13 mouse cellular contexts compared by ENCODE assay signal in the genomic region with DNA sequence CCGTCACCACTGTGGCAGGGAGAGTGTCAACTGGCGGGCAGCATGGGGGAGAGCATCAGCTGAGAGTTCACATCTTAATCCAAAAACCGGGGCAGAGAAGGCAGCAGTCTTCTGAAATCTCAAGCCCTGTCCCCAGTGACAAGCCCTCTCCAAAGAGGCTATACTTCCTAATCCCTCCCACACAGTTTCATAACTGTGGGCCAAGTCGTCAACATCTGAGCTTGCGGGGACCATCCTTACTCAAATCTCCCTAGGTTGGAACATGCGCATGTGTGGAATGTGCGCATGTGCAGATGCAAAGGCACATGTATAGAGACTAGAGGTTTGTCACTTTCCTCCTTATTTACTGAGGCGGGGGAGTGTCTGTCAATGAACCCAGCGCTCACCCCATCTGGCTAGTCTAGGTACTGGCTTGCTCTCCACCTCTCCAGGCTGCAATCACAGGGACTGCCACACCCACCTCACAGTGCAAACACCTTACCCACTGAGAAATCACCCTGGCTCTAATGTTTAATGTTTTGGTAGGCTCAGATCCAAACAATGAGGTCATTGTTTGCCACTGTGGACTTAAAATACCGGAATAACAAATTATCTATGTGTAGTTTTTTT. TPM values are rescaled to one million over a fixed set of nuclear protein-coding genes. Genes with fewer than 3 reads are reported as not detected.
DNase-seq lines count a peak whose midpoint lies in the region; ATAC-seq and TF ChIP-seq lines count a peak whose summit lies in the region.
"Had no signal": no experiment of that assay in that cellular context is flagged by ENCODE, and none has a peak within 500 bp of the region (broad histone marks: within the 10 kb centered on the region; RNA-seq: fewer than 3 reads in every experiment).

No protein-coding gene starts in this region.

- WGBS in embryonic facial prominence, embryonic 14.5 days, result 82% methylated on average over 10 of the region's 10 CpGs
- WGBS in embryonic facial prominence, embryonic 10.5 days, result 91% methylated on average over 10 of the region's 10 CpGs
- WGBS in midbrain, embryonic 13.5 days, result 93% methylated on average over 10 of the region's 10 CpGs
- WGBS in midbrain, embryonic 16.5 days, result 92% methylated on average over 10 of the region's 10 CpGs
- 66% methylated on average over 10 of the region's 10 CpGs for WGBS in lung, postnatal 0 days
- 67% methylated on average over 10 of the region's 10 CpGs for WGBS in stomach, postnatal 0 days
- WGBS in hindbrain, embryonic 11.5 days, result 89% methylated on average over 10 of the region's 10 CpGs

- H3K4me2 ChIP-seq in embryonic facial prominence, embryonic 14.5 days (ENCODE audit: low read depth, low read length), result no peak overlapping the region
- no peak overlapping the region for H3K4me2 ChIP-seq in midbrain, embryonic 13.5 days (replicated peaks)
- H3K4me2 ChIP-seq in midbrain, embryonic 16.5 days (ENCODE audit: low read length), result no peak overlapping the region
- H3K4me2 ChIP-seq in lung, postnatal 0 days (replicated peaks; ENCODE audit: low read depth, low read length), result 0 out of 2 replicates have a peak overlapping the region, but pooled peaks have one; percentile 19
- H3K4me2 ChIP-seq in stomach, postnatal 0 days (replicated peaks; ENCODE audit: low read depth), result no peak overlapping the region; the same call in 1 of the 2 replicates
- H3K4me2 ChIP-seq in hindbrain, embryonic 11.5 days (replicated peaks; ENCODE audit: low read depth, low read length), result no peak overlapping the region
- H3K4me2 ChIP-seq: embryonic facial prominence, embryonic 13.5 days had no signal

- no peak for TF ChIP-seq CTCF in lung, postnatal 0 days (IDR thresholded peaks at IDR 0.05)
- TF ChIP-seq CTCF in stomach, postnatal 0 days (IDR thresholded peaks at IDR 0.05; ENCODE audit: low read depth), result peak; percentile 28; the same call in 1 of the 2 replicates

- DNase-seq in embryonic facial prominence, embryonic 14.5 days (ENCODE audit: low spot score), result peak; percentile 59
- no peak for DNase-seq in embryonic facial prominence, embryonic 10.5 days (ENCODE audit: low spot score)
- DNase-seq in lung, postnatal 0 days (ENCODE audit: low spot score), result peak; percentile 90
- DNase-seq in stomach, postnatal 0 days (ENCODE audit: low spot score), result peak; percentile 85
- no peak for DNase-seq in hindbrain, embryonic 11.5 days (ENCODE audit: low spot score)
- no peak for DNase-seq in right cerebral cortex, postnatal 36 days (ENCODE audit: low spot score in 2 of 2)
- DNase-seq: cerebellum, postnatal 14 days; kidney, adult 11 months; midbrain, embryonic 14.5 days; right cerebral cortex, postnatal 14 days had no signal

- H3K9me3 ChIP-seq in embryonic facial prominence, embryonic 14.5 days (ENCODE audit: control insufficient read depth, low read length), result peaks cover 27% of the 10 kb centered on the region
- peaks cover 27% of the 10 kb centered on the region; the same call in 1 of the 2 replicates for H3K9me3 ChIP-seq in embryonic facial prominence, embryonic 10.5 days
- H3K9me3 ChIP-seq in midbrain, embryonic 13.5 days, result peaks cover 10% of the 10 kb centered on the region; the same call in 1 of the 2 replicates
- no peaks in the 10 kb centered on the region; the same call in 1 of the 2 replicates for H3K9me3 ChIP-seq in midbrain, embryonic 16.5 days (replicated peaks; ENCODE audit: control insufficient read depth, low read length, poor library complexity, severe bottlenecking)
- H3K9me3 ChIP-seq in lung, postnatal 0 days (ENCODE audit: low read length), result 0 out of 2 replicates have a peak, but pooled peaks cover 3% of the 10 kb centered on the region
- H3K9me3 ChIP-seq in stomach, postnatal 0 days (ENCODE audit: control insufficient read depth, low read length), result peaks cover 7% of the 10 kb centered on the region; the same call in 1 of the 2 replicates
- H3K9me3 ChIP-seq in hindbrain, embryonic 11.5 days (ENCODE audit: control insufficient read depth, low read length), result no peaks in the 10 kb centered on the region

- TF ChIP-seq EP300 in lung, postnatal 0 days (IDR thresholded peaks at IDR 0.05), result no peak
- no peak for TF ChIP-seq EP300 in stomach, postnatal 0 days (optimal IDR thresholded peaks at IDR 0.05)

- no peak overlapping the region for H3K27ac ChIP-seq in embryonic facial prominence, embryonic 14.5 days (replicated peaks; ENCODE audit: low read depth, low read length)
- no peak overlapping the region for H3K27ac ChIP-seq in embryonic facial prominence, embryonic 10.5 days (replicated peaks)
- no peak overlapping the region for H3K27ac ChIP-seq in midbrain, embryonic 13.5 days
- no peak overlapping the region for H3K27ac ChIP-seq in midbrain, embryonic 16.5 days (ENCODE audit: low read length)
- H3K27ac ChIP-seq in lung, postnatal 0 days (ENCODE audit: low read length), result peak overlapping the region; percentile 54; the same call in 1 of the 2 replicates
- H3K27ac ChIP-seq in stomach, postnatal 0 days (replicated peaks), result peak overlapping the region; percentile 49; the same call in 1 of the 2 replicates
- H3K27ac ChIP-seq in hindbrain, embryonic 11.5 days (ENCODE audit: low read depth, low read length), result no peak overlapping the region
- H3K27ac ChIP-seq: embryonic facial prominence, embryonic 13.5 days had no signal

- no peaks in the 10 kb centered on the region for H3K4me1 ChIP-seq in embryonic facial prominence, embryonic 14.5 days (ENCODE audit: control insufficient read depth, insufficient read depth, low read length)
- H3K4me1 ChIP-seq in embryonic facial prominence, embryonic 10.5 days, result peaks cover 7% of the 10 kb centered on the region; the same call in 1 of the 2 replicates
- peaks cover 8% of the 10 kb centered on the region for H3K4me1 ChIP-seq in midbrain, embryonic 13.5 days (replicated peaks)
- H3K4me1 ChIP-seq in midbrain, embryonic 16.5 days (ENCODE audit: control insufficient read depth, insufficient read depth, low read length), result peaks cover 3% of the 10 kb centered on the region; the same call in 1 of the 2 replicates
- peaks cover 4% of the 10 kb centered on the region; the same call in 1 of the 2 replicates for H3K4me1 ChIP-seq in lung, postnatal 0 days (ENCODE audit: insufficient read depth, low read depth, low read length)
- no peaks in the 10 kb centered on the region; the same call in 1 of the 2 replicates for H3K4me1 ChIP-seq in stomach, postnatal 0 days (replicated peaks; ENCODE audit: control insufficient read depth, insufficient read depth)
- H3K4me1 ChIP-seq in hindbrain, embryonic 11.5 days (replicated peaks; ENCODE audit: control insufficient read depth, insufficient read depth, low read length), result no peaks in the 10 kb centered on the region

- H3K27me3 ChIP-seq in embryonic facial prominence, embryonic 14.5 days (replicated peaks; ENCODE audit: control insufficient read depth, insufficient read depth, low read length), result no peaks in the 10 kb centered on the region
- H3K27me3 ChIP-seq in embryonic facial prominence, embryonic 10.5 days (replicated peaks; ENCODE audit: low read depth, poor library complexity, severe bottlenecking), result no peaks in the 10 kb centered on the region
- no peaks in the 10 kb centered on the region for H3K27me3 ChIP-seq in midbrain, embryonic 13.5 days
- H3K27me3 ChIP-seq in midbrain, embryonic 16.5 days (ENCODE audit: control insufficient read depth, insufficient read depth, low read depth, low read length), result no peaks in the 10 kb centered on the region
- H3K27me3 ChIP-seq in lung, postnatal 0 days (replicated peaks; ENCODE audit: insufficient read depth, low read length), result no peaks in the 10 kb centered on the region
- no peaks in the 10 kb centered on the region for H3K27me3 ChIP-seq in stomach, postnatal 0 days (ENCODE audit: control insufficient read depth, insufficient read depth, low read length)
- H3K27me3 ChIP-seq in hindbrain, embryonic 11.5 days (ENCODE audit: control insufficient read depth, insufficient read depth, low read length), result no peaks in the 10 kb centered on the region
- H3K27me3 ChIP-seq: embryonic facial prominence, embryonic 13.5 days had no signal

- H3K9ac ChIP-seq in embryonic facial prominence, embryonic 14.5 days (ENCODE audit: low read depth, low read length), result no peak overlapping the region
- H3K9ac ChIP-seq in midbrain, embryonic 13.5 days (replicated peaks), result no peak overlapping the region
- no peak overlapping the region for H3K9ac ChIP-seq in midbrain, embryonic 16.5 days (ENCODE audit: low read depth, low read length)
- no peak overlapping the region for H3K9ac ChIP-seq in lung, postnatal 0 days (replicated peaks; ENCODE audit: low read depth)
- H3K9ac ChIP-seq in stomach, postnatal 0 days (ENCODE audit: low read length), result no peak overlapping the region
- H3K9ac ChIP-seq in hindbrain, embryonic 11.5 days (ENCODE audit: low read depth, low read length), result no peak overlapping the region
- H3K9ac ChIP-seq: embryonic facial prominence, embryonic 13.5 days had no signal

- peaks cover 43% of the 10 kb centered on the region for H3K36me3 ChIP-seq in embryonic facial prominence, embryonic 14.5 days (ENCODE audit: control insufficient read depth, insufficient read depth, low read length)
- peaks cover 80% of the 10 kb centered on the region for H3K36me3 ChIP-seq in embryonic facial prominence, embryonic 10.5 days (replicated peaks)
- peaks cover 47% of the 10 kb centered on the region for H3K36me3 ChIP-seq in midbrain, embryonic 13.5 days
- peaks cover 9% of the 10 kb centered on the region for H3K36me3 ChIP-seq in midbrain, embryonic 16.5 days (ENCODE audit: control insufficient read depth, insufficient read depth, low read length)
- H3K36me3 ChIP-seq in lung, postnatal 0 days (ENCODE audit: insufficient read depth, low read length), result no peaks in the 10 kb centered on the region
- peaks cover 7% of the 10 kb centered on the region for H3K36me3 ChIP-seq in stomach, postnatal 0 days (ENCODE audit: control insufficient read depth, insufficient read depth, low read length)
- peaks cover 16% of the 10 kb centered on the region; the same call in 1 of the 2 replicates for H3K36me3 ChIP-seq in hindbrain, embryonic 11.5 days (ENCODE audit: control insufficient read depth, insufficient read depth, low read length)

- ATAC-seq in embryonic facial prominence, embryonic 14.5 days (ENCODE audit: low read depth), result peak; percentile 58; the same call in 1 of the 2 replicates
- ATAC-seq in midbrain, embryonic 13.5 days, result 0 out of 2 replicates have a peak, but pooled peaks have one; percentile 48
- no peak for ATAC-seq in midbrain, embryonic 16.5 days
- ATAC-seq in lung, postnatal 0 days, result peak; percentile 94
- peak; percentile 98 for ATAC-seq in stomach, postnatal 0 days (ENCODE audit: low FRiP score, low TSS enrichment)
- no peak for ATAC-seq in hindbrain, embryonic 11.5 days (ENCODE audit: low FRiP score)

- H3K4me3 ChIP-seq in embryonic facial prominence, embryonic 14.5 days (ENCODE audit: low read depth, low read length), result no peak overlapping the region
- no peak overlapping the region for H3K4me3 ChIP-seq in embryonic facial prominence, embryonic 10.5 days
- H3K4me3 ChIP-seq in midbrain, embryonic 13.5 days (replicated peaks), result no peak overlapping the region
- H3K4me3 ChIP-seq in midbrain, embryonic 16.5 days (ENCODE audit: low read depth, low read length), result no peak overlapping the region
- no peak overlapping the region for H3K4me3 ChIP-seq in lung, postnatal 0 days (ENCODE audit: low read depth, low read length)
- H3K4me3 ChIP-seq in stomach, postnatal 0 days (ENCODE audit: low read depth, low read length), result no peak overlapping the region
- H3K4me3 ChIP-seq in hindbrain, embryonic 11.5 days (ENCODE audit: low read depth, low read length), result no peak overlapping the region
- H3K4me3 ChIP-seq: embryonic facial prominence, embryonic 13.5 days had no signal

RNA-seq across cellular contexts. Expression of a gene that starts 16.9 kb away (rescaled TPM):
- polyA plus RNA-seq in embryonic facial prominence, embryonic 14.5 days (2014; fragmentation: Nextera tagmentation; extraction: Ambion mirVana), result 25.2 and 25.6 TPM in 2 replicates
- polyA plus RNA-seq in embryonic facial prominence, embryonic 10.5 days (2016; fragmentation: Nextera tagmentation; extraction: Ambion mirVana), result 31.2 and 32.0 TPM in 2 replicates
- polyA plus RNA-seq in midbrain, embryonic 13.5 days (2015; fragmentation: Nextera tagmentation; extraction: Ambion mirVana), result 29.3 and 29.6 TPM in 2 replicates
- 17.8 and 21.2 TPM in 2 replicates for polyA plus RNA-seq in midbrain, embryonic 16.5 days (2015; fragmentation: Nextera tagmentation; extraction: Ambion mirVana)
- 15.3 and 15.7 TPM in 2 replicates for polyA plus RNA-seq in lung, postnatal 0 days (2015; fragmentation: Nextera tagmentation; extraction: Ambion mirVana)
- 7.3 and 8.3 TPM in 2 replicates for polyA plus RNA-seq in stomach, postnatal 0 days (2015; fragmentation: Nextera tagmentation; extraction: Ambion mirVana)
- 37.0 and 39.0 TPM in 2 replicates for polyA plus RNA-seq in hindbrain, embryonic 11.5 days (2014; fragmentation: Nextera tagmentation; extraction: Ambion mirVana)

Comparison
In these comparisons a context has a peak if more than half of its experiments do, and no peak if none do; other contexts are left out.
1. ATAC-seq: peak in embryonic facial prominence, embryonic 14.5 days (single experiment), midbrain, embryonic 13.5 days (single experiment), lung, postnatal 0 days (single experiment) and stomach, postnatal 0 days (single experiment); none in midbrain, embryonic 16.5 days (single experiment) and hindbrain, embryonic 11.5 days (single experiment).
2. DNase-seq: peak in embryonic facial prominence, embryonic 14.5 days (single experiment), lung, postnatal 0 days (single experiment) and stomach, postnatal 0 days (single experiment); none in embryonic facial prominence, embryonic 10.5 days (single experiment), hindbrain, embryonic 11.5 days (single experiment) and right cerebral cortex, postnatal 36 days (0 of 2).
3. H3K27ac ChIP-seq: peak in lung, postnatal 0 days (single experiment) and stomach, postnatal 0 days (single experiment); none in embryonic facial prominence, embryonic 14.5 days (single experiment), embryonic facial prominence, embryonic 10.5 days (single experiment), midbrain, embryonic 13.5 days (single experiment), midbrain, embryonic 16.5 days (single experiment) and hindbrain, embryonic 11.5 days (single experiment).